In the genomic region with DNA sequence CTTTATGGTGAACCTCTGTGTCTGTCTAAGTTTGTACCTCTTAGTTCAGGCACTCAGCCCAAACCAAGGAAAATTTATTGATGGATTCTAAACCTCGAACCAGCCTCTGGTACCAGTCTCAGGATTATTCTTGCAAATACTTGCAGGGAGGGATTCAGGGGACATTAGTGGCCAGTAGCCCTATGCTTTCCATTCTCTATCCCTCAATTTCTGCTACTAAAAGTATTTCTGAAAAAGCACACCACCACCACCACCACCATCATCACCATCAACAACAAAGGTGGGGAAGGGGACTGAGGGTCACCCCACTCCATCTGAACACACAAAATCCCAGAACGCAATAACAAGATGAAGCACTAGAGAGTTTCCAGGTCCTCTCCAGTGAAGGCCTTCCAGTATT, we compare ENCODE assay signal across 15 mouse cellular contexts. TPM values are rescaled to one million over a fixed set of nuclear protein-coding genes. Genes with fewer than 3 reads are reported as not detected.
DNase-seq lines count a peak whose midpoint lies in the region; ATAC-seq lines count a peak whose summit lies in the region.
"Had no signal": no experiment of that assay in that cellular context is flagged by ENCODE, and none has a peak within 500 bp of the region (broad histone marks: within the 10 kb centered on the region; RNA-seq: fewer than 3 reads in every experiment).

No protein-coding gene starts in this region.

- no peak overlapping the region for H3K4me3 ChIP-seq in hindbrain, embryonic 11.5 days (ENCODE audit: low read depth, low read length)
- H3K4me3 ChIP-seq in hindbrain, embryonic 16.5 days (ENCODE audit: low read length): no peak overlapping the region
- H3K4me3 ChIP-seq in embryonic facial prominence, embryonic 15.5 days (replicated peaks): 0 out of 2 replicates have a peak overlapping the region, but pooled peaks have one; percentile 13
- peak overlapping the region; percentile 40; the same call in 1 of the 2 replicates for H3K4me3 ChIP-seq in limb, embryonic 10.5 days
- H3K4me3 ChIP-seq in neural tube, embryonic 15.5 days (replicated peaks): 0 out of 2 replicates have a peak overlapping the region, but pooled peaks have one; percentile 9
- H3K4me3 ChIP-seq: gastrocnemius, adult 2 months; lung, embryonic 15.5 days had no signal

- H3K9ac ChIP-seq in hindbrain, embryonic 11.5 days (ENCODE audit: low read depth, low read length): no peak overlapping the region
- H3K9ac ChIP-seq in hindbrain, embryonic 16.5 days (ENCODE audit: low read depth, low read length): no peak overlapping the region
- H3K9ac ChIP-seq in embryonic facial prominence, embryonic 15.5 days: no peak overlapping the region
- no peak overlapping the region for H3K9ac ChIP-seq in neural tube, embryonic 15.5 days (replicated peaks)
- H3K9ac ChIP-seq: lung, embryonic 15.5 days had no signal

- H3K27ac ChIP-seq in hindbrain, embryonic 11.5 days (ENCODE audit: low read depth, low read length): no peak overlapping the region
- no peak overlapping the region for H3K27ac ChIP-seq in hindbrain, embryonic 16.5 days (ENCODE audit: low read depth, low read length)
- H3K27ac ChIP-seq in embryonic facial prominence, embryonic 15.5 days (replicated peaks): no peak overlapping the region
- H3K27ac ChIP-seq in limb, embryonic 10.5 days: no peak overlapping the region
- no peak overlapping the region for H3K27ac ChIP-seq in neural tube, embryonic 15.5 days (replicated peaks)
- H3K27ac ChIP-seq: gastrocnemius, adult 2 months; lung, embryonic 15.5 days had no signal

- peaks cover 83% of the 10 kb centered on the region for H3K27me3 ChIP-seq in hindbrain, embryonic 11.5 days (ENCODE audit: control insufficient read depth, insufficient read depth, low read length)
- H3K27me3 ChIP-seq in hindbrain, embryonic 16.5 days (replicated peaks; ENCODE audit: control insufficient read depth, insufficient read depth, low read length): peaks cover 62% of the 10 kb centered on the region
- H3K27me3 ChIP-seq in embryonic facial prominence, embryonic 15.5 days: peaks cover 87% of the 10 kb centered on the region
- peaks cover 93% of the 10 kb centered on the region for H3K27me3 ChIP-seq in limb, embryonic 10.5 days (ENCODE audit: low read depth, poor library complexity, severe bottlenecking)
- peaks cover 81% of the 10 kb centered on the region for H3K27me3 ChIP-seq in neural tube, embryonic 15.5 days (replicated peaks)

- no peaks in the 10 kb centered on the region for H3K36me3 ChIP-seq in hindbrain, embryonic 11.5 days (ENCODE audit: control insufficient read depth, insufficient read depth, low read length)
- H3K36me3 ChIP-seq in hindbrain, embryonic 16.5 days (ENCODE audit: control insufficient read depth, insufficient read depth, low read length): no peaks in the 10 kb centered on the region
- H3K36me3 ChIP-seq in embryonic facial prominence, embryonic 15.5 days: no peaks in the 10 kb centered on the region
- H3K36me3 ChIP-seq in limb, embryonic 10.5 days: no peaks in the 10 kb centered on the region
- no peaks in the 10 kb centered on the region for H3K36me3 ChIP-seq in neural tube, embryonic 15.5 days
- H3K36me3 ChIP-seq: lung, embryonic 15.5 days had no signal

- DNase-seq in hindbrain, embryonic 11.5 days (ENCODE audit: low spot score): peak; percentile 48
- no peak for DNase-seq in limb, embryonic 10.5 days (ENCODE audit: low spot score)
- no peak for DNase-seq in spleen, postnatal 10 days (ENCODE audit: low spot score in 2 of 2)
- DNase-seq in gastrocnemius, postnatal 36 days: no peak
- DNase-seq: cerebellum, adult 8-10 months; gastrocnemius, adult 2 months; kidney, adult 18-20 months; liver; right cerebral cortex, postnatal 4 days had no signal

- 3% methylated on average over 2 of the region's 2 CpGs for WGBS in hindbrain, embryonic 11.5 days
- WGBS in hindbrain, embryonic 16.5 days: 8% methylated on average over 2 of the region's 2 CpGs
- WGBS in embryonic facial prominence, embryonic 15.5 days: 14% methylated on average over 2 of the region's 2 CpGs
- 15% methylated on average over 2 of the region's 2 CpGs for WGBS in limb, embryonic 10.5 days
- WGBS in neural tube, embryonic 15.5 days: 4% methylated on average over 2 of the region's 2 CpGs

- intact Hi-C loops in gastrocnemius, postnatal 36 days (cut with DNase I): no loop called here

- ATAC-seq in hindbrain, embryonic 11.5 days (ENCODE audit: low FRiP score): no peak
- no peak for ATAC-seq in hindbrain, embryonic 16.5 days
- no peak for ATAC-seq in embryonic facial prominence, embryonic 15.5 days (ENCODE audit: insufficient number of reproducible peaks, low FRiP score, low TSS enrichment, low read depth)
- ATAC-seq in neural tube, embryonic 15.5 days (ENCODE audit: low FRiP score): no peak
- no peak for ATAC-seq in inflammation-experienced regulatory T-cells, adult 6 months

- no peaks in the 10 kb centered on the region for H3K4me1 ChIP-seq in hindbrain, embryonic 11.5 days (replicated peaks; ENCODE audit: control insufficient read depth, insufficient read depth, low read length)
- peaks cover 5% of the 10 kb centered on the region for H3K4me1 ChIP-seq in hindbrain, embryonic 16.5 days (ENCODE audit: control insufficient read depth, insufficient read depth, low read depth, low read length)
- peaks cover 18% of the 10 kb centered on the region for H3K4me1 ChIP-seq in embryonic facial prominence, embryonic 15.5 days
- H3K4me1 ChIP-seq in limb, embryonic 10.5 days: peaks cover 37% of the 10 kb centered on the region
- peaks cover 11% of the 10 kb centered on the region for H3K4me1 ChIP-seq in neural tube, embryonic 15.5 days

- no peak overlapping the region; the same call in 1 of the 2 replicates for H3K4me2 ChIP-seq in hindbrain, embryonic 11.5 days (replicated peaks; ENCODE audit: low read depth, low read length)
- no peak overlapping the region for H3K4me2 ChIP-seq in hindbrain, embryonic 16.5 days (ENCODE audit: low read length)
- no peak overlapping the region for H3K4me2 ChIP-seq in embryonic facial prominence, embryonic 15.5 days (replicated peaks)
- no peak overlapping the region for H3K4me2 ChIP-seq in neural tube, embryonic 15.5 days

- H3K9me3 ChIP-seq in hindbrain, embryonic 11.5 days (ENCODE audit: control insufficient read depth, low read length): no peaks in the 10 kb centered on the region
- H3K9me3 ChIP-seq in hindbrain, embryonic 16.5 days (ENCODE audit: control insufficient read depth, low read length): no peaks in the 10 kb centered on the region
- no peaks in the 10 kb centered on the region for H3K9me3 ChIP-seq in embryonic facial prominence, embryonic 15.5 days (replicated peaks)
- no peaks in the 10 kb centered on the region for H3K9me3 ChIP-seq in limb, embryonic 10.5 days (replicated peaks)
- H3K9me3 ChIP-seq in neural tube, embryonic 15.5 days (replicated peaks): no peaks in the 10 kb centered on the region
- H3K9me3 ChIP-seq: lung, embryonic 15.5 days had no signal

RNA-seq across cellular contexts. Expression of a gene that starts 3.8 kb away (rescaled TPM):
- polyA plus RNA-seq in hindbrain, embryonic 11.5 days (2014; fragmentation: Nextera tagmentation; extraction: Ambion mirVana): 46.5 and 60.5 TPM in 2 replicates
- polyA plus RNA-seq in hindbrain, embryonic 16.5 days (2015; fragmentation: Nextera tagmentation; extraction: Ambion mirVana): 14.6 and 29.3 TPM in 2 replicates
- 17.3 and 21.8 TPM in 2 replicates for polyA plus RNA-seq in embryonic facial prominence, embryonic 15.5 days (2015; fragmentation: Nextera tagmentation; extraction: Ambion mirVana)
- 11.4 and 13.3 TPM in 2 replicates for polyA plus RNA-seq in limb, embryonic 10.5 days (2016; fragmentation: Nextera tagmentation; extraction: Ambion mirVana)
- polyA plus RNA-seq in neural tube, embryonic 15.5 days (2015; fragmentation: Nextera tagmentation; extraction: Ambion mirVana): 48.5 and 50.6 TPM in 2 replicates
- polyA plus RNA-seq in inflammation-experienced regulatory T-cells, adult 6 months (2017; shearing (Covaris generic)): not detected
- under 1 TPM; 0.10 to 0.41 TPM for total RNA-seq in gastrocnemius, postnatal 36 days (2021)
- total RNA-seq: megakaryocyte, adult 5-6 weeks had no signal

Comparison
In these comparisons a context has a peak if more than half of its experiments do, and no peak if none do; other contexts are left out.
1. H3K4me3 ChIP-seq: peak in embryonic facial prominence, embryonic 15.5 days (single experiment), limb, embryonic 10.5 days (single experiment) and neural tube, embryonic 15.5 days (single experiment); none in hindbrain, embryonic 11.5 days (single experiment) and hindbrain, embryonic 16.5 days (single experiment).
2. RNA of a gene that starts 3.8 kb away (polyA plus RNA-seq): 48.5 to 50.6 TPM in neural tube, embryonic 15.5 days, 46.5 to 60.5 TPM in hindbrain, embryonic 11.5 days, 17.3 to 21.8 TPM in embryonic facial prominence, embryonic 15.5 days, 14.6 to 29.3 TPM in hindbrain, embryonic 16.5 days and 11.4 to 13.3 TPM in limb, embryonic 10.5 days; not detected in inflammation-experienced regulatory T-cells, adult 6 months; every median in the first group is over 10 times any median in the second.